Mouse (Mus musculus): ENCODE measurements around the gene Eif3i.

DNA sequence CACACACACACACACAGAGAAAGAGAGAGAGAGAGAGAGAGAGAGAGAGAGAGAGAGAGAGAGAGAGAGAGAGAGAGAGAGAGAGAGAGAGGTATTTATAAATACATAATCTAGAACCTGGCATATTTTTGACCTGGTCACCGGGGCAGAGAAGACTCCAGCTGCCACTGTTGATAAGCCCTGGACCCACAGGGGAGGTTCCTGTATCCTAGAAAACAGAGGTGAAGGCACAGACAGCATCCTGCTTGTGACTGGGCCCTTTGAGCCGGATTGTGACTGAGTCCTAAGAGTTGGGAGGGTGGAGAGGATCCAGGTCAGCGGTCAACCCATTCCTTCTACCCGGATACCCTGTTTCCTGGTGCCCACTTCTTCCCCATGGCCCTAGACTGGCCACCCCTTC is 11.6 kb downstream of the Eif3i start:
- no peak for TF ChIP-seq CTCF (IDR thresholded peaks at IDR 0.05; ENCODE audit: low read depth, low read length)
- no peak for TF ChIP-seq POLR2A (IDR thresholded peaks at IDR 0.05; ENCODE audit: borderline replicate concordance, low read depth, low read length)
